Mouse (Mus musculus): ENCODE measurements at regions not wholly inside any gene's neighbourhood (a gene's known extent, or its start where the extent isn't known, plus 50 kb on each side); places are given as distances from the start of the nearest gene placed in this dataset.

GRCm38 (mm10) chr13:28728768-28729167 lies 224.7 kb downstream of the Sox4 start:
- no peak for TF ChIP-seq ZNF384 (IDR thresholded peaks at IDR 0.05; ENCODE audit: low read depth, low read length)
- no peak for TF ChIP-seq CHD2 (IDR thresholded peaks at IDR 0.05; ENCODE audit: low read depth, low read length)

All from ES-E14 (cell line).